Mouse (Mus musculus) intestine, embryonic 15.5 days (tissue): ENCODE measurements around the gene Rae1. TPM values are rescaled to one million over a fixed set of nuclear protein-coding genes. Genes with fewer than 3 reads are reported as not detected.

Source experiments
- ATAC-seq: fragments of 200-750 bp; cut with Nextera tagmentation; 2 replicates; pipeline ENCODE4 v1.8.0; 2017; ENCODE audit warnings: moderate TSS enrichment, moderate library complexity
- H3K27ac ChIP-seq: fragments of 300-500 bp; sonication (generic); 2 replicates; pipeline ENCODE4 v1.5.1; 2015; ENCODE audit warnings: mild to moderate bottlenecking, inconsistent platforms
- H3K27me3 ChIP-seq: fragments of 300-500 bp; sonication (generic); replicated peaks from 2 replicates; pipeline ENCODE4 v1.6.1; 2015; ENCODE audit warnings: inconsistent platforms
- H3K36me3 ChIP-seq: fragments of 300-500 bp; sonication (generic); 2 replicates; pipeline ENCODE4 v1.6.1; 2015; ENCODE audit warnings: inconsistent platforms
- H3K4me1 ChIP-seq: fragments of 300-500 bp; sonication (generic); replicated peaks from 2 replicates; pipeline ENCODE4 v1.6.1; 2015; ENCODE audit warnings: inconsistent platforms
- H3K4me2 ChIP-seq: fragments of 300-500 bp; sonication (generic); replicated peaks from 2 replicates; pipeline ENCODE4 v1.6.1; 2015; ENCODE audit warnings: mild to moderate bottlenecking, inconsistent platforms
- H3K4me3 ChIP-seq: fragments of 300-500 bp; sonication (generic); replicated peaks from 2 replicates; pipeline ENCODE4 v1.5.1; 2015; ENCODE audit warnings: inconsistent platforms
- H3K9ac ChIP-seq: fragments of 300-500 bp; sonication (generic); 2 replicates; pipeline ENCODE4 v1.6.1; 2015; ENCODE audit warnings: inconsistent platforms
- H3K9me3 ChIP-seq: fragments of 300-500 bp; sonication (generic); 2 replicates; pipeline ENCODE4 v1.6.1; 2016; ENCODE audit warnings: inconsistent platforms
- WGBS: fragments of 180-500 bp; shearing (Covaris S2); methylation state at CpG from one replicate; pipeline ENCODE4 v1.1.7; 2015; 5-methylcytosine and 5-hydroxymethylcytosine counted together
- polyA plus RNA-seq: library from polyadenylated mRNA; unstranded; fragments of >200 nt; fragmentation: Nextera tagmentation; extraction: Ambion mirVana; gene quantifications from 2 replicates; pipeline ENCODE4 v1.2.1, GENCODE M21; 2015

The Rae1 gene
- polyA plus RNA-seq = 123 and 131 TPM in 2 replicates

- Histone ChIP-seq H3K4me2 (peak within 1 kb of the TSS; percentile 78), H3K9me3 (no peaks in the 10 kb centered on the region), H3K27ac (peak within 1 kb of the TSS; percentile 92), H3K4me1 (peaks cover 13% of the 10 kb centered on the region), H3K27me3 (no peaks in the 10 kb centered on the region), H3K9ac (peak within 1 kb of the TSS; percentile 91), H3K36me3 (peaks cover 14% of the 10 kb centered on the region; the same call in 1 of the 2 replicates), H3K4me3 (peak within 1 kb of the TSS; percentile 95)
- ATAC-seq = peak; percentile 98
- WGBS = under 1% methylated on average over 45 of the region's 45 CpGs
These were observed at the start of gene Rae1 for GRCm38 (mm10) chr2:172999630-173000284. Gene Rae1, plus strand, starts transcription at chr2:173000117.

- ATAC-seq = no peak
- Histone ChIP-seq H3K9me3 (no peaks in the 10 kb centered on the region), H3K27me3 (no peaks in the 10 kb centered on the region), H3K9ac (no peak overlapping the region), H3K27ac (no peak overlapping the region), H3K4me3 (no peak overlapping the region), H3K36me3 (no peaks in the 10 kb centered on the region), H3K4me1 (peaks cover 6% of the 10 kb centered on the region; the same call in 1 of the 2 replicates), H3K4me2 (no peak overlapping the region)
- WGBS = 63% methylated on average over 9 of the region's 9 CpGs
These were observed 49.7 kb upstream of the Rae1 start for GRCm38 (mm10) chr2:172950119-172950676.

DNA sequence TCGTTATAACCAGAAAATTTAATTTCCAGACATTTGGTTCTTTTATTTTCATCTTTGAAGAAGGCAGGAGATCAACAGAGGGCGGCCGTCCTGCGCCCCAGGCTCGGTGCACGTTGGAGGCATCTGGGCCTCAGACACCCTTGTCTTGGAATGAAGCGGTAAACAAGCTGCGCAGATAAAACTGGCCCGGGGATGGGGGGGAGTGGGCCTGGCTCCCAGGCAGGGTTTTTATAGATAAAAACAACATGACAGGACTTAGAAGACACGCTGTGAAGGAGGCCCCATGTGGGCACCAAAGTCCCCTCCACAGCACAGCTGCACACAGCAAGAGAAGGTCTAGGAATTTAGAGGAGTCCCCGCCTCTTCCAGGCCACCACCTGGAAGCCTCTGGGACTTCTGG is 49.2 kb upstream of the Rae1 start:
- 32% methylated on average over 11 of the region's 11 CpGs for WGBS
- Histone ChIP-seq H3K4me1 (peaks cover 6% of the 10 kb centered on the region; the same call in 1 of the 2 replicates), H3K4me3 (no peak overlapping the region), H3K27ac (no peak overlapping the region), H3K4me2 (no peak overlapping the region), H3K9me3 (no peaks in the 10 kb centered on the region), H3K27me3 (no peaks in the 10 kb centered on the region), H3K9ac (no peak overlapping the region), H3K36me3 (no peaks in the 10 kb centered on the region)
- ATAC-seq = 0 out of 2 replicates have a peak, but pooled peaks have one; percentile 15

GRCm38 (mm10) chr2:172951976-172952375 is 47.9 kb upstream of the Rae1 start:
- no peak overlapping the region for H3K4me3 ChIP-seq
- no peak overlapping the region for H3K27ac ChIP-seq
- no peak overlapping the region for H3K9ac ChIP-seq
- H3K9me3 ChIP-seq = no peaks in the 10 kb centered on the region
- H3K27me3 ChIP-seq = no peaks in the 10 kb centered on the region
- 73% methylated on average over 2 of the region's 2 CpGs for WGBS
- H3K36me3 ChIP-seq = no peaks in the 10 kb centered on the region
- peaks cover 6% of the 10 kb centered on the region; the same call in 1 of the 2 replicates for H3K4me1 ChIP-seq
- no peak overlapping the region for H3K4me2 ChIP-seq
- no peak for ATAC-seq

DNA sequence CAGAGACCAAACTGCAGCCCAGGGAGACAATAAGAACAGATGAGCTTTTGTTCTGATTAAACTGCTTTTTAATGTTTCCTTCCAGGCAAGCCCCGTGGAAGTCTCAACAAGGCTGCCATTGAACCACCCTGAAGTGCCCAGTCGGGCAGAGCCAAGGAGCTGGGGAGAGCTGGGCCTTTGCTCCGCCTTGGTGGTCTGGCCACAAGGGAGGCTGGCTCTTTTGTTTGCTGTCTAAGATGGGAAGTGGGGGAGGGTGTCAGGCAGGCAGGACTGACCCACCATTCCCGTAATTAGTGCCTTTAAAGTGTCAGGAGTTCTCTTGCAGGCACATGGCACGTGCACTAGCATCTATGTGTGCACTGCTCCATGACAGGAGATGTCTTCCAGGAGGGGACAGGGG is 41.3 kb upstream of the Rae1 start:
- Histone ChIP-seq H3K4me2 (no peak overlapping the region), H3K4me3 (no peak overlapping the region), H3K27ac (no peak overlapping the region), H3K36me3 (no peaks in the 10 kb centered on the region), H3K9ac (no peak overlapping the region), H3K9me3 (no peaks in the 10 kb centered on the region), H3K4me1 (no peaks in the 10 kb centered on the region), H3K27me3 (no peaks in the 10 kb centered on the region)
- ATAC-seq = no peak; the same call in 1 of the 2 replicates
- 28% methylated on average over 5 of the region's 5 CpGs for WGBS

DNA sequence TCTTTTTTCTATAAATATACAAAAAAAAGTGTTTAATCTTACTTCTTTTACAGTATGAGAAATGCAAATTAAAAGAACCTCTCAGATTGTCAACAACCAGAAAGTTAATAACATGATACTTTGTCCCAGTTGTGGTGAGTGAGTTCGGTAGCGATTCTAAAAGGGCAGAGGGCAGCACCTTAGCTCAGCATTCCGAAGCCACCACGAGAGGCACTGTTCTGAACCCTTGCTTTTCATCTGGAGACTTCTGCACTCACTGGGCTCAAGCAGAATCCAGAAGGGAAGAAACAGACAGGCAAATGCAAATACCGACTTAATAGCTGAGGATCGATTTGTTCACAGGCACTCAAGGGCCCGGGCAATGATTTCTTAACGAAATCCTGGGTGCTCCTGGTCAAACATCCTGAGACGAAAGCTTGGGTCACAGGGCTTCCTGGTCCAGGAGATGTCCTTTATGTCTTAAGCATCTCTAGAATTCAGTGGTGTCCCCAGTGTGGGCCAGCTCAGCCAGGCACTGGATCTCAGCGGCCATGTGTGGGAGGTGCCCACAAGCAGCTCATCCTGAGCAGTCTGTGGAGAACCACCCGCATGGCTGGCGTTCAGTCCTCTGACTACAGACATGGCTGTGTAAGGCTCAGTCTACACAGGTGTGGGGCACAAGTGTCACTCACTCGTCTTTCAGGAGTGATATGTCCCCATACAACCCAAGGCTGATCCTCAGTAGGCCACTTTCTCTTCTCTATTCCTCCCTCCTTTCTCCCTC is 40.7 kb upstream of the Rae1 start:
- Histone ChIP-seq H3K4me3 (no peak overlapping the region), H3K9me3 (no peaks in the 10 kb centered on the region), H3K9ac (no peak overlapping the region), H3K36me3 (no peaks in the 10 kb centered on the region), H3K4me1 (no peaks in the 10 kb centered on the region), H3K4me2 (no peak overlapping the region), H3K27me3 (no peaks in the 10 kb centered on the region), H3K27ac (no peak overlapping the region)
- 53% methylated on average over 13 of the region's 13 CpGs for WGBS
- 0 out of 2 replicates have a peak, but pooled peaks have one; percentile 25 for ATAC-seq

DNA sequence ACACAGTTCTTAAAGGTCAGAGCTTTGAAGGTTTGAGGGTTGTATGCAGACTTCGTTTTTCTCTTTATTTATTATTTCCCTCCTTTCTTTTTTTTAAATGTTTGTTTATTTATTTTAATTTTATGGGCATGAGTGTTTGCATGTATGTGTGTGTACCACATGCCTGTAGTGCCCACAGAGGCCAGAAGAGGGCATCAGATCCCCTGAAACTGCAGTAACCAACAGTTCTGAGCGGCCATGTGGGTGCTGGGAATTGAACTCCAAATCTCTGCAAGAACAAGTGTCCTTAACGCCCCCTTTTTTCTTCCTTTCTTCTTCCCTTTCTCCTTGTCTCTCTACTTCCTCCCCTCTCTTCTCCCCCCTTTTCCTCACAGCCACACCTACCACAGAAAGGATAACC is 39.6 kb upstream of the Rae1 start:
- 88% methylated on average over 3 of the region's 3 CpGs for WGBS
- Histone ChIP-seq H3K27me3 (no peaks in the 10 kb centered on the region), H3K4me3 (no peak overlapping the region), H3K36me3 (no peaks in the 10 kb centered on the region), H3K9me3 (no peaks in the 10 kb centered on the region), H3K4me2 (no peak overlapping the region), H3K9ac (no peak overlapping the region), H3K27ac (no peak overlapping the region), H3K4me1 (peaks cover 3% of the 10 kb centered on the region; the same call in 1 of the 2 replicates)
- ATAC-seq = no peak

- Histone ChIP-seq H3K27me3 (no peaks in the 10 kb centered on the region), H3K4me3 (no peak overlapping the region), H3K4me2 (no peak overlapping the region), H3K36me3 (no peaks in the 10 kb centered on the region), H3K27ac (no peak overlapping the region), H3K9ac (no peak overlapping the region), H3K9me3 (no peaks in the 10 kb centered on the region), H3K4me1 (peaks cover 7% of the 10 kb centered on the region; the same call in 1 of the 2 replicates)
- no peak for ATAC-seq
- 66% methylated on average over 6 of the region's 6 CpGs for WGBS
These were observed 38.7 kb upstream of the Rae1 start for GRCm38 (mm10) chr2:172961211-172961610.

- H3K4me2 ChIP-seq = no peak overlapping the region
- no peak overlapping the region for H3K27ac ChIP-seq
- WGBS = 21% methylated on average over 11 of the region's 11 CpGs
- no peaks in the 10 kb centered on the region for H3K9me3 ChIP-seq
- peak; percentile 70 for ATAC-seq
- peaks cover 7% of the 10 kb centered on the region; the same call in 1 of the 2 replicates for H3K4me1 ChIP-seq
- H3K27me3 ChIP-seq = no peaks in the 10 kb centered on the region
- no peak overlapping the region for H3K4me3 ChIP-seq
- H3K36me3 ChIP-seq = no peaks in the 10 kb centered on the region
- H3K9ac ChIP-seq = no peak overlapping the region
These were observed 34.7 kb upstream of the Rae1 start for GRCm38 (mm10) chr2:172965249-172965648.

GRCm38 (mm10) chr2:172966480-172966879 is 33.4 kb upstream of the Rae1 start:
- ATAC-seq = no peak
- Histone ChIP-seq H3K9ac (no peak overlapping the region), H3K27me3 (no peaks in the 10 kb centered on the region), H3K4me3 (no peak overlapping the region), H3K4me1 (peaks cover 7% of the 10 kb centered on the region; the same call in 1 of the 2 replicates), H3K36me3 (no peaks in the 10 kb centered on the region), H3K27ac (no peak overlapping the region), H3K9me3 (no peaks in the 10 kb centered on the region), H3K4me2 (no peak overlapping the region)
- WGBS = 85% methylated on average over 5 of the region's 5 CpGs

DNA sequence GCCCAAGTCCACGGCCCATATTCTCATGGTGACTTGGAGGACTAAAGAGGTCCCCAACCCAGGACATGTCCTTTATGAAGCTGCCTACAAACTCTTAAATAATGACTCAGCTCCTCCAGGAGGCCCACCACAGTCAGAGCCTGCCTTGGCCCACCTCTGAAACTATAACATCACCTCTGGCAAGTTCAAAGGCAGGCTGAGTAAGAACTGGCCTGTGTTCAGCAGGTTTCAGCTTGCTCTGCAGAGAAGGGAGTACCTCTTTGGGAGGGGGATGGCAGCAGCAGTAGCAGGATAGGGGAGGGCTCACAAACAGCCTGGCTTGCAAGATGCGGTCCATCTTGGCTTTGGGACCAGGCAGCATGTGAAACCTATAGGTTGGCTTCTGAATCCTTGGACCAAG is 28.1 kb upstream of the Rae1 start:
- no peaks in the 10 kb centered on the region for H3K36me3 ChIP-seq
- no peaks in the 10 kb centered on the region for H3K27me3 ChIP-seq
- H3K4me2 ChIP-seq = no peak overlapping the region
- 81% methylated on average over 2 of the region's 2 CpGs for WGBS
- no peak for ATAC-seq
- H3K9ac ChIP-seq = no peak overlapping the region
- peaks cover 6% of the 10 kb centered on the region; the same call in 1 of the 2 replicates for H3K4me1 ChIP-seq
- no peaks in the 10 kb centered on the region for H3K9me3 ChIP-seq
- H3K27ac ChIP-seq = no peak overlapping the region
- no peak overlapping the region for H3K4me3 ChIP-seq

- Histone ChIP-seq H3K4me3 (no peak overlapping the region), H3K27me3 (no peaks in the 10 kb centered on the region), H3K27ac (no peak overlapping the region), H3K9me3 (no peaks in the 10 kb centered on the region), H3K9ac (no peak overlapping the region), H3K4me1 (peaks cover 14% of the 10 kb centered on the region; the same call in 1 of the 2 replicates), H3K36me3 (no peaks in the 10 kb centered on the region), H3K4me2 (no peak overlapping the region)
- ATAC-seq = no peak
- 14% methylated on average over 7 of the region's 7 CpGs for WGBS
These were observed 25.9 kb upstream of the Rae1 start for GRCm38 (mm10) chr2:172973806-172974565.
